Mouse (Mus musculus): ENCODE results near the gene Krtap16-3. TPM values are rescaled to one million over a fixed set of nuclear protein-coding genes. Genes with fewer than 3 reads are reported as not detected.

Krtap16-3 gene
- not detected in 2 replicates for polyA plus RNA-seq (2016; fragmentation: Nextera tagmentation; extraction: Ambion mirVana)

DNA sequence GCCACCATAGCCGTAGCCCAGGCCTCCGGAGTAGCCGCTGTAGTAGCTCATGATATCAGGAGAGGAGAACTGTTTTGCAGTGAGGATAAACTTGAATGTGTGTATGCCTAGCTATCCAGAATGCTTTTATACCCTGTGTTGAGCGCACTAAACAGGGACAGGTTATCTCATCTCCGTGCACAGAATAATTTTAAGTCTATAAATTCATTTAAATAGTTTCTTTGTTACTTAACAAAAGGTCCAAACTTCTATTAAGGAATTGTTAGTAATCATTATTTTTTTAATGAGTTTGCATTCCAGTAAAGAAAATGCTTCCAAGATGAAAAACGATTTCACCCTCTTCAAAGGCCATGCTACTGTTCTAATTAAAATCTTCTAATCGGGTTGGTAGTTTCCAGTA lies at the start of gene Krtap16-3:
TSS of gene Krtap16-3 (minus strand) at position 101 of the 400 bp plus-strand sequence.
- 91% methylated on average over 7 of the region's 7 CpGs for WGBS
- no peak for DNase-seq (ENCODE audit: low spot score)
- no peaks in the 10 kb centered on the region for H3K4me1 ChIP-seq
- no peak within 1 kb of the TSS for H3K4me3 ChIP-seq
- no peaks in the 10 kb centered on the region for H3K36me3 ChIP-seq (replicated peaks)
- no peaks in the 10 kb centered on the region for H3K9me3 ChIP-seq
- H3K27ac ChIP-seq (replicated peaks): no peak within 1 kb of the TSS
- no peaks in the 10 kb centered on the region for H3K27me3 ChIP-seq (replicated peaks; ENCODE audit: low read depth, poor library complexity, severe bottlenecking)

DNA sequence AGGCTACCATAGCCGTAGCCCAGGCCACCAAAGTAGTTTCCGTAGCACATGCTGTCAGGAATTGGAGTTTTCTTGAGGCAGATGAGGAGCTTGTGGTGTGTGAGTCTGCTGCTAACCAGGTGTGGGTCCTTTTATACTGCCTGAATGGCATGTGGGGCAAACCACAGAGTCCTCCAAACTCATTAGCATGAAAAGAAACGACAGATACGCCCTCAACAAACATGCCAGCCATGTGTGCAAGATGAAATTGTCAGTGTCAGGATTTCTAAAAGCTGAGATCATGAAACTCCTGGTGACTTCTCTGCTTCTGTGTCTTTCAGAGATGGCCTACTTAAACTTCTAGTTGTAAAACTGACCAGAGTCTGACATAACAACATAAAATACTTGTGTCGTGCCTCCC lies 48.0 kb upstream of the Krtap16-3 start, which contains the start of gene Krtap22-2:
TSS of gene Krtap22-2 (minus strand) at position 101 of the 400 bp plus-strand sequence.
- no peak within 1 kb of the TSS for H3K27ac ChIP-seq (replicated peaks)
- no peaks in the 10 kb centered on the region for H3K36me3 ChIP-seq (replicated peaks)
- H3K9me3 ChIP-seq: no peaks in the 10 kb centered on the region
- no peak within 1 kb of the TSS for H3K4me3 ChIP-seq
- DNase-seq (ENCODE audit: low spot score): no peak
- no peaks in the 10 kb centered on the region for H3K27me3 ChIP-seq (replicated peaks; ENCODE audit: low read depth, poor library complexity, severe bottlenecking)
- H3K4me1 ChIP-seq: no peaks in the 10 kb centered on the region
- WGBS: 86% methylated on average over 5 of the region's 5 CpGs

DNA sequence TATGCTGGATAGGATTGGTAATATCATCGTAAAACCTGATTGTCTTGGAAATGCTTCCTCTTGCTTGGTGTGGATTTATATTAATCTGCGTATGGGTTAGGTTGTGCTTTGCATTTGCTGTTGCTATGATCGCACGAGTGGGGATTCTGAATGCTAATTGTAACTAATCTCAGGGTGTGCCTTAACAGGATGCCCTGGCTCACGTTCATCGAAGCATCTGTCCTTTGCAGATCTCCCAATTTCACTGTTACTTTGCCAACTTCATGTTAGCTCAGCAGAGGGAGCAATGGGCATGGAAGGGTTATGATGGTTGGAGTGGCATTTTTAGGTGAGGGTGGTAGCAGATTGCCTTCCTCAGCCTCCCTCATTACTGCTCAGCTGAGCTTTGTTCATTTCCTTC lies 21.6 kb downstream of the Krtap16-3 start:
- no peak overlapping the region for H3K27ac ChIP-seq (replicated peaks)
- H3K9me3 ChIP-seq: no peaks in the 10 kb centered on the region
- H3K4me1 ChIP-seq: no peaks in the 10 kb centered on the region
- H3K4me3 ChIP-seq: no peak overlapping the region
- no peaks in the 10 kb centered on the region for H3K27me3 ChIP-seq (replicated peaks; ENCODE audit: low read depth, poor library complexity, severe bottlenecking)
- no peak for DNase-seq (ENCODE audit: low spot score)
- WGBS: 89% methylated on average over 6 of the region's 6 CpGs
- no peaks in the 10 kb centered on the region for H3K36me3 ChIP-seq (replicated peaks)

DNA sequence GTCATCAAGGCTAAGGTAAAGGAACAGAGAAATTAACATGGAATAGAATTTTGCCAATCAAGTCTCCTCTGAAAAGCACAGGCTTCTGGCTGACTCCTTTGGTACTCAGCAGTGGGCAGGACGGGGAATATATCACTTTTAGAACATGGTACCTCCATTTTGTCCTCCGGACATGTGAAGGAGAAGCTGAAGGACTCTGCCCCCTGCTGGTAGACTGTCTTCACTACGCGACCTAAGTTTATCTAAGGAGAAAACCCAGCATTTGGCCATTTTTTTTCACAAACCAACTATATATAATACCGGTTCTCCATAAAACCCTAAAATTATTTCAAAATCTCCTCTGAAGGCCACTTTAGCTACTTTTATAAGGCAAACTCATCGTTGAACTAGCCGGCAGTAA lies 24.4 kb downstream of the Krtap16-3 start:
- no peak overlapping the region for H3K27ac ChIP-seq (replicated peaks)
- H3K27me3 ChIP-seq (replicated peaks; ENCODE audit: low read depth, poor library complexity, severe bottlenecking): no peaks in the 10 kb centered on the region
- no peaks in the 10 kb centered on the region for H3K9me3 ChIP-seq
- H3K36me3 ChIP-seq (replicated peaks): no peaks in the 10 kb centered on the region
- H3K4me3 ChIP-seq: no peak overlapping the region
- 72% methylated on average over 7 of the region's 7 CpGs for WGBS
- H3K4me1 ChIP-seq: no peaks in the 10 kb centered on the region
- peak; percentile 46 for DNase-seq (ENCODE audit: low spot score)

DNA sequence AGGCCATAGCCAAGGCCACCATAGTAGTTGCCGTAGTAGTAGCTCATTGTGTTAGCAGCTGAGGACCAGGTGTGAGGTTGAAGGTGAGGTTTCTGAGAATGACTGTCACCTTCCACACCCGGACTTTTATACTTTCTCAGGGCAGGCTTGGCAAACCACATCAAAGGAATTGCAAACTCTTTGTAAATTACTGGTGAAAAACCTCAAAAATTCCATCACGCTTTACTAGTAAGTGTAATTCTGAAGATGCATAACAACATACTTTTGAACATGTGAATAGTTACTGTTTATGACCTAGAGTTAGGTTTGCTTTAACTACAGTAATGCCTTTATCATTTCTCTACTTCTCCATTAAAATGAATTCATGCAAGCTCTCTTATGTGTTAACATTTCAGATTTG lies 30.5 kb downstream of the Krtap16-3 start, which contains the start of gene Krtap19-9b:
TSS of gene Krtap19-9b (minus strand) at position 101 of the 400 bp plus-strand sequence.
- Histone ChIP-seq H3K9me3 (no peaks in the 10 kb centered on the region), H3K4me1 (no peaks in the 10 kb centered on the region), H3K27me3 (replicated peaks; ENCODE audit: low read depth, poor library complexity, severe bottlenecking) (no peaks in the 10 kb centered on the region), H3K4me3 (no peak within 1 kb of the TSS), H3K36me3 (replicated peaks) (no peaks in the 10 kb centered on the region), H3K27ac (replicated peaks) (no peak within 1 kb of the TSS)
- WGBS: 89% methylated on average over 3 of the region's 3 CpGs
- no peak for DNase-seq (ENCODE audit: low spot score)

Other genes starting within 250 kb of the Krtap16-3 start
- not detected in 2 replicates for gene Krtap13-1, start 234.0 kb downstream of the Krtap16-3 start, polyA plus RNA-seq (2016; fragmentation: Nextera tagmentation; extraction: Ambion mirVana)
- gene Krtap13, start 211.2 kb downstream of the Krtap16-3 start, polyA plus RNA-seq (2016; fragmentation: Nextera tagmentation; extraction: Ambion mirVana): not detected in 2 replicates
- not detected in 2 replicates for gene 2310034C09Rik, start 204.0 kb downstream of the Krtap16-3 start, polyA plus RNA-seq (2016; fragmentation: Nextera tagmentation; extraction: Ambion mirVana)
- not detected in 2 replicates for gene 2310057N15Rik, start 188.7 kb downstream of the Krtap16-3 start, polyA plus RNA-seq (2016; fragmentation: Nextera tagmentation; extraction: Ambion mirVana)
- not detected in 2 replicates for gene Gm5965, start 185.0 kb downstream of the Krtap16-3 start, polyA plus RNA-seq (2016; fragmentation: Nextera tagmentation; extraction: Ambion mirVana)
- gene Gm20741, start 150.7 kb downstream of the Krtap16-3 start, polyA plus RNA-seq (2016; fragmentation: Nextera tagmentation; extraction: Ambion mirVana): not detected in 2 replicates
- not detected in 2 replicates for gene Krtap15, start 142.7 kb downstream of the Krtap16-3 start, polyA plus RNA-seq (2016; fragmentation: Nextera tagmentation; extraction: Ambion mirVana)
- not detected in 2 replicates for gene Krtap14, start 136.7 kb downstream of the Krtap16-3 start, polyA plus RNA-seq (2016; fragmentation: Nextera tagmentation; extraction: Ambion mirVana)
- not detected in 2 replicates for gene Krtap19-1, start 93.5 kb downstream of the Krtap16-3 start, polyA plus RNA-seq (2016; fragmentation: Nextera tagmentation; extraction: Ambion mirVana)
- gene Krtap19-2, start 88.6 kb downstream of the Krtap16-3 start, polyA plus RNA-seq (2016; fragmentation: Nextera tagmentation; extraction: Ambion mirVana): not detected in 2 replicates
- not detected in 2 replicates for gene Krtap19-3, start 84.8 kb downstream of the Krtap16-3 start, polyA plus RNA-seq (2016; fragmentation: Nextera tagmentation; extraction: Ambion mirVana)
- gene Krtap19-4, start 77.8 kb downstream of the Krtap16-3 start, polyA plus RNA-seq (2016; fragmentation: Nextera tagmentation; extraction: Ambion mirVana): not detected in 2 replicates
- gene Krtap19-5, start 66.4 kb downstream of the Krtap16-3 start, polyA plus RNA-seq (2016; fragmentation: Nextera tagmentation; extraction: Ambion mirVana): not detected in 2 replicates
- gene Krtap19-9b, start 30.6 kb downstream of the Krtap16-3 start, polyA plus RNA-seq (2016; fragmentation: Nextera tagmentation; extraction: Ambion mirVana): not detected in 2 replicates
- not detected in 2 replicates for gene Krtap22-2, start 47.9 kb upstream of the Krtap16-3 start, polyA plus RNA-seq (2016; fragmentation: Nextera tagmentation; extraction: Ambion mirVana)
- gene Gm10229, start 52.4 kb upstream of the Krtap16-3 start, polyA plus RNA-seq (2016; fragmentation: Nextera tagmentation; extraction: Ambion mirVana): not detected in 2 replicates
- gene Krtap6-1, start 68.8 kb upstream of the Krtap16-3 start, polyA plus RNA-seq (2016; fragmentation: Nextera tagmentation; extraction: Ambion mirVana): not detected in 2 replicates
- not detected in 2 replicates for gene Gm10228, start 78.6 kb upstream of the Krtap16-3 start, polyA plus RNA-seq (2016; fragmentation: Nextera tagmentation; extraction: Ambion mirVana)
- gene Krtap6-5, start 85.0 kb upstream of the Krtap16-3 start, polyA plus RNA-seq (2016; fragmentation: Nextera tagmentation; extraction: Ambion mirVana): not detected in 2 replicates
- gene 1110025L11Rik, start 101.1 kb upstream of the Krtap16-3 start, polyA plus RNA-seq (2016; fragmentation: Nextera tagmentation; extraction: Ambion mirVana): not detected in 2 replicates
- gene Krtap6-3, start 121.1 kb upstream of the Krtap16-3 start, polyA plus RNA-seq (2016; fragmentation: Nextera tagmentation; extraction: Ambion mirVana): not detected in 2 replicates
- not detected in 2 replicates for gene Gm6358, start 178.0 kb upstream of the Krtap16-3 start, polyA plus RNA-seq (2016; fragmentation: Nextera tagmentation; extraction: Ambion mirVana)
- not detected in 2 replicates for gene Gm10061, start 188.2 kb upstream of the Krtap16-3 start, polyA plus RNA-seq (2016; fragmentation: Nextera tagmentation; extraction: Ambion mirVana)
- not detected in 2 replicates for gene Gm9789, start 195.1 kb upstream of the Krtap16-3 start, polyA plus RNA-seq (2016; fragmentation: Nextera tagmentation; extraction: Ambion mirVana)
- not detected in 2 replicates for gene Gm7735, start 206.6 kb upstream of the Krtap16-3 start, polyA plus RNA-seq (2016; fragmentation: Nextera tagmentation; extraction: Ambion mirVana)
- not detected in 2 replicates for gene 1110057P08Rik, start 211.9 kb upstream of the Krtap16-3 start, polyA plus RNA-seq (2016; fragmentation: Nextera tagmentation; extraction: Ambion mirVana)
- not detected in 2 replicates for gene Krtap20-2, start 243.0 kb upstream of the Krtap16-3 start, polyA plus RNA-seq (2016; fragmentation: Nextera tagmentation; extraction: Ambion mirVana)